Mouse (Mus musculus) left cerebral cortex, postnatal 14 days (tissue): ENCODE measurements around the gene B3galt4. TPM values are rescaled to one million over a fixed set of nuclear protein-coding genes. Genes with fewer than 3 reads are reported as not detected.

Experiments used
- DNase-seq, 2 experiments: peaks; one replicate each; pipeline ENCODE4 v3.0.0; 2021 to 2022; ENCODE audit warnings: low spot score in 2 of 2, mixed read lengths in 1 of 2
- intact Hi-C: fragments of 180-260 bp; cut with DNase I; formaldehyde crosslinking; loops from one replicate; pipeline ENCODE4 v1.15.1; 2025
- total RNA-seq, 2 experiments: library from RNA; stranded (reverse); gene quantifications; 2 replicates each; pipeline ENCODE4 v1.2.3; 2021

The B3galt4 gene
- total RNA-seq, 2 experiments from 2014 or later: 5.6 to 8.1 TPM

DNA sequence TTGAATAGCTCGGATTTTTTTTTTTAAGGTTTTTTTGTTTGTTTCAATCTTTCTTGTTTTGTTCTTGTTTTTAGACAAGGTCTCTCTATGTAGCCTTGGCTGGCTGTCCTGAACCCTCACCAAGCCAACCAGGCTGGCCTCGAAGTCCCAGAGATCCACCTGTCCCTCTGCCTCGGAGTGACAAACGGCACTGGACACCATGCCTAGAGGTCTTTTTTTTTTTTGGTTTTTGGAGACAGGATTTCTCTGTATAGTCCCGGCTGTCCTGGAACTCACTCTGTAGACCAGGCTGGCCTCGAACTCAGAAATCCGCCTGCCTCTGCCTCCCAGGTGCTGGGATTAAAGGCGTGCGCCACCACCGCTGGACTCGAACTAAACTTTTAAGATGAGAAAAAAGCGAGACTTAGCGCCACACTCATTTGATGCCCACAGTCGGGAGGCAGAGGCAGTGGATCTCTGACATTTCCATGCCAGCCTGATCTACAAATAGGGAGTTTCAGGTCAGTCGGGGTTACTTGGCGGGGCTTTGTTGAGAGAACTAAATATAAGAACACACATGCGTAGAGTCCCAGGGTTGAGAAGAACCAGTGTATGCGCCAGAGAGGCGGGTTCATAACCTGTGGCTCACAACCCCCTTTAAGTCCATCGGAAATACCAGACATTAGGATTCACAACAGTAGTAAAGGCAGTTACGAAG is 22.9 kb downstream of the B3galt4 start:
- intact Hi-C loops: no loop called here
- no peak for DNase-seq

- DNase-seq: no peak
- intact Hi-C loops: no loop called here
Measured at GRCm38 (mm10) chr17:33926207-33926932, 24.9 kb downstream of the B3galt4 start.

DNA sequence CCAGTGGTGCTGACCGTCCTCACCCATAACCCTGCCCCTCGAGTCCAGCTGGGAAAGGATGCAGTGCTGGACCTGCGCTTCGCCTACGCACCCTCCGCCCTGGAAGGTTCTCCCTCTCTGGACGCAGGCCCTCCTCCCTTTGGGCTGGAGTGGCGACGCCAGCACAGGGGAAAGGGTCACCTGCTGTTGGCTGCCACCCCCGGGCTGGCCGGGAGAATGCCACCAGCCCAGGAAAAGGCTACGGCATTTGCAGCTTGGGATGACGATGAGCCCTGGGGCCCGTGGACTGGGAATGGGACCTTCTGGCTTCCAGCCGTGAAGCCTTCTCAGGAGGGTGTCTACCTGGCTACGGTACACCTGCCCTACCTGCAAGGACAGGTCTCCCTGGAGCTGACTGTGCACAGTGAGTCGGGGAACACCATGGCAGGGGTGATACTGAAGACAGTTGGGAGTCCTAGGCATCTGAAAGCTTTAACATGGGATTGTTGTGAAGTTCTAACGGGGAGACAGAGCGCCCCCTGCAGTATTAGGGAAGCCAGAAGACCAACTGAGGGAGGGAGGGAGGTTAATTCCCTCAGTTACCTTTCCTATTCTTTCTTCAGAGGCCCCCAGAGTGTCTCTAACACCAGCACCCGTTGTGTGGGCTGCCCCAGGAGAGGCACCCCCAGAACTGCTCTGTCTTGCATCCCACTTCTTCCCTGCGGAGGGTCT is 25.7 kb downstream of the B3galt4 start:
- no peak for DNase-seq
- intact Hi-C loops: no loop called here

DNA sequence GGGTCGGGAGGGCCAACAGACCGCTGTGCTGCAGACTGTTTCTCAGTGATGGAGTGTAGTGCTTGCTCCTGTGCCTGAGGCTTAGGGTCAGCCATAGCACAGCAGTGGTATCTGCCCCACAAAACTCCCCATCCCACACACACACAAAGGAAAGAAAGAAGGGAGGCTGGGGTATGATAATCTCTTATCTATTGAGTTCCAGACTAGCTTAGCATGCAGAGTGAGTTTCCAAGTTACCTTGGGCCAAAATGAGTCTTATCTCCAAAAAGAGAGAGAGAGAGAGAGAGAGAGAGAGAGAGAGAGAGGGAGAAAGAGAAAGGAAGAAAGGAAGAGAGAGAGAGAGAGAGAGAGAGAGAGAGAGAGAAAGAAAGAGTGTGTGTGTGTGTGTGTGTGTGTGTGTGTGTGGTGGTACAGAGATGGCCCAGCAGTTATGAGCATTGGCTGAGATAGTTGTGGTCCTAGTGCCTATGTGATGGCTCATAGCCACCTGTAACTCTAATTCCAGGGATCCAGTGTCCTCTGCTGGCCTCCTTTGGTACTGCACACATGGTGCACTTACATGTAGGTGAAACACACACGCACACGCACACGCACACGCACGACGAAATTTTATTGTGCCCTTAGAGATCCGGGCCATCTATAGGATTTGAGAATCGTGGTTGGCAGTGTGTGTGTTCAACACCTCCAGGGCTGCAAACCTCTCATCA is 26.6 kb downstream of the B3galt4 start:
- intact Hi-C loops: no loop called here
- peak in 1 of 2 experiments; percentile 78 for DNase-seq

- no peak for DNase-seq
- intact Hi-C loops: no loop called here
Measured at GRCm38 (mm10) chr17:33921361-33921760, 29.9 kb downstream of the B3galt4 start.

DNA sequence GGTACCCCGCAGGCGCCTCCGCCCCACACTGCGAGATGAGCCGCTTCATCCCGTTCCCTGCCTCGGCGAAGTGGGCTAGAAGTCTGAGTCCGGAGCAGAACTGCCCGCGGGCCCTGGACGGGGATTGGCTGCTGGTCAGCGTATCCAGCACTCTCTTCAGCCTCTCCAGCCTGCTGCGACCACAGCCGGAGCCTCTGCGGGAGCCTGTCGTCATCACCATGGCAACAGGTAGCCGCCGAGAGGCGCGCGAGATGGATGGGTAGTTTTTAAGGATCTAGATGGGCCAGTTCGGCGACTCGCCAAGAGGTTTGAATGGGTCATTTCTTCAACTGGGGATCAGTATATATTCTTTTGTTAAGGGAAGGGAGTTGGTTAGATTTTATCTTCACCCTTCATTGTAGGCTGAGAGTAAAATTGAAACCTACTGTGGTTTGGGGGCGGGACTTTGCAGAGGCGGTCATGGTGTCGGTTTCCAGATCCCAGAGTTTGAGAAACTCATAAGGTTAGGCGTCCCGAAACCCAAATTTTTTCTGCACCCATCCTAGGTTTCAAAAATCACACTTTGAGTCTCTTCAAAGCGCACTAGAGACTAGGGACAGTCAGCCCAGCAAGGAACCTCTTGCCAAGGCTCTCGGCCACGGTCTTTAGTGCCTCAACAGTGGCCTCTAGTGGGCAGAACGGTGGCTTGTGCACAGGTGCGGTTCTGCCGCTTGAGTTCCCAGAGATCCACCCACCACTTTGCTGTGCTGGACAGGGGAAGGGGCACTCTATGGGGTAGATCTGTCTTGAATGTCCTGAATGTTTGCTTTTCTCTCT is 30.8 kb downstream of the B3galt4 start:
- DNase-seq: peak; percentile 80 to 83
- intact Hi-C loops: no loop called here

- DNase-seq: peak in 1 of 2 experiments; percentile 46
- intact Hi-C loops: no loop called here
Measured at GRCm38 (mm10) chr17:33919351-33920281, 31.7 kb downstream of the B3galt4 start.

GRCm38 (mm10) chr17:33918293-33919203 is 32.7 kb downstream of the B3galt4 start:
- peak in 1 of 2 experiments; percentile 7 for DNase-seq
- intact Hi-C loops: no loop called here

GRCm38 (mm10) chr17:33917656-33918292 is 33.5 kb downstream of the B3galt4 start:
- peak in 1 of 2 experiments; percentile 3 for DNase-seq
- intact Hi-C loops: no loop called here

GRCm38 (mm10) chr17:33916847-33917655 is 34.2 kb downstream of the B3galt4 start:
- peak in 1 of 2 experiments; percentile 6 for DNase-seq
- intact Hi-C loops: no loop called here

- DNase-seq: no peak
Measured at GRCm38 (mm10) chr17:33916294-33916693, 35.0 kb downstream of the B3galt4 start.

DNA sequence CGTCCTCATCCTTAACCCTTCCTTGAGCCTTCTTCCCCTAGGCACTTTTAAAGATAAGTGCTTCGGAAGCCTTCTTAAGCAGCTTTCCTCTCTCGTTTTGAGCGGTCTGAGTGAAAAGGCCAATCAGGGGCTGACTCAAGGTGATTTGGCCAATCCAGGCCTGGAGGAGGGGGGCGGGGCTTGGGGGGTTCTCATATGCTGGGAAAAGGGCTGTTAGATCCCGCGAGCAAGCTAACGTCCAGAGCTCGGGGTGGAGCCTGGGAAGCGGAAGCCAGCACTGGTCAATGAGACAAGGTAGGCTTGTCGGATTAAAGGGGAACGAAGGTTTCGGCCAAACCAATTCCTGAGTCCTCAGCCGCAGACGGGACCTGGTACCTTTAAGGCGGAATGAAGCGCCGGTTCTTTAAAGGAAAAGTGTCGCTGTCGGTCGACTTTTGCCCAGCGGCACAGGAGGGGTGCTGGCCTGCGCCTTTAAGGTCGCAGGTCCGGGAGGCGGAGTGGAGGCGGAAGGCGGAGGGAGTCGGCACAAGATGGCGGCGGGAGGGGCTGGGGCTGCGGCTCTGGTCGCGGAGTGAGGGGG is 35.5 kb downstream of the B3galt4 start, which contains the start of the genes Tapbp and Zbtb22:
Gene Tapbp (plus strand): TSS at position 229 of the 580 bp plus-strand sequence.
Gene Zbtb22 (plus strand): TSS at position 234 of the 580 bp plus-strand sequence.
- peak; percentile 97 to 98 for DNase-seq

More at GRCm38 (mm10) chr17:33916294-33916693, 35.0 kb downstream of the B3galt4 start:
- intact Hi-C loops: no loop called here

DNA sequence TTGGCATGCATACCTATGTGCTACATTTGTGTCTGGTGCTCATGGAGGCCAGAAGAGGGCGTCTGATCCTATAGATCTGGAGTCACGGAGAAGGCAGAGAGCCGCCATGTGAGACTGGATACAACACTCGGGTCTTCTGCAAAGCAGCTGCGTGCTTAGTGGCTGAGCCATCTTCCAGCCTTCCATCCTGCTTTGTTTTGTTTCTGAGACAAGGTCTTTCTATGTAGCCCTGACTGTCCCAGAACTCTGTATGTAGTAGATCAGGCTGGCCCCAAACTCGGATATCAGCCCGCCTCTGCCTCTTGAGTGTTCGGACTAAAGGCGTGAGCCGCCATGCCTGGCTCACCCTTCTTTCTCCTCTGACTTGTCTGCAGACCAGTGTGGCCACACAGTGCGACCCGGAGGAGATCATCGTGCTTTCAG is 36.3 kb downstream of the B3galt4 start:
- DNase-seq: peak in 1 of 2 experiments; percentile 8
- intact Hi-C loops: no loop called here

More for the DNA sequence above, 35.5 kb downstream of the B3galt4 start, which contains the start of the genes Tapbp and Zbtb22:
- intact Hi-C loops: no loop called here

- intact Hi-C loops: no loop called here
Measured at GRCm38 (mm10) chr17:33913905-33914304, 37.4 kb downstream of the B3galt4 start.

DNA sequence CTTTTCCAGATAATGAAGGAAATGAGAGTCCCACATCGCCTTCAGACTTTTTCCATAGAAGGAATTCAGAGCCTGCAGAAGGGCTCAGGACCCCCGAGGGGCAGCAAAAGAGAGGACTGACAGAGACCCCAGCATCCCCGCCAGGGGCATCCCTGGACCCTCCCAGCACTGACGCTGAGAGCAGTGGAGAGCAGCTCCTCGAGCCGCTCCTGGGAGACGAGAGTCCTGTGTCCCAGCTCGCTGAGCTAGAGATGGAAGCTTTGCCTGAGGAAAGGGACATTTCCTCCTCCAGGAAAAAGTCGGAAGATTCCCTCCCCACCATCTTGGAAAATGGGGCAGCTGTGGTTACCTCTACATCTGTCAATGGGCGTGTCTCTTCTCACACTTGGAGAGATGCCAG is 38.0 kb downstream of the B3galt4 start:
- intact Hi-C loops: no loop called here

More at GRCm38 (mm10) chr17:33913905-33914304, 37.4 kb downstream of the B3galt4 start:
- no peak for DNase-seq

More for the DNA sequence above, 38.0 kb downstream of the B3galt4 start:
- no peak for DNase-seq
